Mouse (Mus musculus) adipocyte (in vitro differentiated cells): Measurements from ENCODE around the gene Kirrel3.

Experiments used
- DNase-seq: peaks from one replicate; pipeline ENCODE4 v3.0.0-alpha.2; 2016; ENCODE audit warnings: low spot score

The Kirrel3 gene

GRCm38 (mm10) chr9:34830696-34831095 is 345.0 kb downstream of the Kirrel3 start:
- DNase-seq, result no peak

GRCm38 (mm10) chr9:34836801-34837200 is 351.1 kb downstream of the Kirrel3 start:
- no peak for DNase-seq

- DNase-seq, result peak; percentile 73
Measured at GRCm38 (mm10) chr9:34837700-34838462, 352.2 kb downstream of the Kirrel3 start.

GRCm38 (mm10) chr9:34843275-34843965 is 357.7 kb downstream of the Kirrel3 start:
- DNase-seq, result no peak

- DNase-seq, result peak; percentile 15
Measured at GRCm38 (mm10) chr9:34846440-34846839, 360.7 kb downstream of the Kirrel3 start.

DNA sequence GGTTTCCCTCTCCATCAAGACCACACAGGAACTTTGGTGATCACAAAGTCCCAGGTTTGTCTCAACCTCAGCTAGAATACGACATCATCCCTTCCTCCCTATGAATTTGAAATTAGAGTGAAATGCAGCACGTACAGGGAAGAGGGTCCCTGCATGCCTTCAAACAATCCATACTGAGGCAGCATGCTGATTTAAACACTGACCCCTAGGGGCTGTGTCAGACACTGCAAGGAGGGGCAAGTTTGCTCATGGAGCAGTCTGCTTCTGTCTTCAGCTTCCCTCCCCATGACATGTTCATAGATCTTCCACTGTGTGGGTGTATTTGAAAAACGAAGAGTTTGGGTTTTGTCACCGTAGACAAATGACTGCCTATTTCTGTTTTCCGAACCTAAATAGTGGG is 362.0 kb downstream of the Kirrel3 start:
- peak; percentile 12 for DNase-seq

DNA sequence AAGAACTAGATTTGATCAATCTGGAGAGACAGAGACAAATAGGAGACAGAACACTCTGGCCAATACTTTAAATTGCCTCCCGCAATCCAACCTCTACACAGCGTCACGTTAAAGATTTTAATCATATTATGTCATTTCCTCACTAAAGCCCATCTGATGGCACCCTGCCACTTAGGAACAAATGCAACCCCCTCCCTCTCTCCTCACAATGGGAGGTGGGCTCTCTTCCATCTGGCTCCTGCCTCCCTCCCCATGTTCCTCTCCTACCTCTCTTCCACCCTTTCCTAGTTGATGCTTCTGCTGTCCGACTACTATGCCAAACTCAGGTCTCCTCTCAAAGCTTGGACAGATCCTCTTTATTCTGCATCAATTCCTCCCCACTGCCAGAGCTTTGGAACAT is 365.4 kb downstream of the Kirrel3 start:
- no peak for DNase-seq

DNA sequence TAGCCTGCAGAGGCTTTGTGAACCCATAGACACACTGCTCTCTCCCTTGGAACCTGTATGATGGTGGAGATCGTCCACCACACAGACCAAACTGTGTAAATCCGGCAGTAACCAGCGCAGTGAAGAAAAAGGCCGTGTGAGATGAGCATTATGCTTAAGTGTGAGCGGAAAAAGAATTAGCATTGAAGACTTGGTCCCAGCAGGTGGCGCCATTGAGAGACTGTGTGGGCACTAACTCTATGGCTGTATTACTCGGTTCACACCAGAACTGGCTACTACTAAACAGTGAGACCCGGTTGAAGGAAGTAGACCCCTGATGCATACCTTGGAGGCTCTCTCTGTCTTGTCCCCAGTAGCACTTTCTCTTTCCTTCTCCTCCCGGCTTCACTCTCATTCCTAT is 371.9 kb downstream of the Kirrel3 start:
- peak; percentile 18 for DNase-seq

DNA sequence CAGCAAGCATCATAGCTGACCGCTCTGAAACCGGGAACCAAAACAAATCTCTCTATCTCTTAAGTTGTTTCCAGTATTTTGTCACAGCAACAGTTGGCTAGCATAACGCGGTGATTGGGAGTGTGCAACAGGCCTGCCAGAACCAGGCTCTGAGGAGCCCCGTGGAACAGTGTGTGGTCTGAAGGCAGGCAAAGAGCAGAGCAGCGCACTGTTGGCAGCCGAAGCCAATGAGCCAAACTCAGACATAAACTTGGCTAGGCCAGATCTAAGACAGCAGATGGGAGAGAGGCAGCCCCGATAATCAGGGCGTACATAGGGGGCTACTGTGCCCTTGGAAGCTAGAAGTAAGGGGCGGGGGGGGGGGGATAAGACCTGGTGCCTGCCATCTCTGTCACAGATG is 372.4 kb downstream of the Kirrel3 start:
- DNase-seq, result no peak

DNA sequence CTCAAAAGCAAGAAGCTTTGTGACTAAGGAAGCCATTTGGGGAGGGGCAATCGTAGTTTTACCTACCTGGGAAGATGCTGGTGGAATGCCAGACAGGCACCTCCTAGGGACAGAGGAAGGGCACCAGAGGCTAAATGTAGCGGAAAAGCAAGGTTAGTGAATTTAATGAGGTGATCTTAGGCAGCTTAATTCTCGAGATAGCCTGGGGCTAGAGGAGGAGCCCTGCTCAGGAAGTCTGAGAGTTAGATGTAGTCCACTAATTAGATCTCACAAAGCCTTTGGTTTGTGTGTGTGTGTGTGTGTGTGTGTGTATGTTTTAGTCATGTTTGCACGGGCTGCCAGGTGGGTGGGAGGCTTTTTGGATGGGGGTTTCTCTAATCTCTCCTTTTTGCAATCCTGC is 375.2 kb downstream of the Kirrel3 start:
- DNase-seq, result no peak

GRCm38 (mm10) chr9:34861775-34862174 is 376.1 kb downstream of the Kirrel3 start:
- DNase-seq, result no peak

DNA sequence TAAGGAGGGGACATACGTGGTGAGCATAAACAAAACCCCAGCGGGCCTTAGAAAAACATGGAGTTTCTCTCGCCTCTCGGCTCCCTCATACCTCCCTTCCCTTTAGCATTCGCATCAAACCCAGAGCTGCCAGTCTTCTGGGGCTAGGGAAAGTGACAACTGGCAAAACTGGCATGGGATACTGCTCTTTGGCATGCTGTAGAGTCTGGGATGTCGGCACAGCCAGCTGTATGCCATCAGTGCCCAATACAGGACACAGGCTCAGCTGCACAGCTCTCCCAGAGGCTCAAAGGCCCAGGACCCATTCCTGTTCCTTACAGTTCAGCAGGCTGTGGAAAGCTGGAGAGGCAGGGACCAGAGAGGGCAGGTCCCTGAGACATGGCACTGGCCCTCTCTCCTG is 379.9 kb downstream of the Kirrel3 start:
- no peak for DNase-seq

DNA sequence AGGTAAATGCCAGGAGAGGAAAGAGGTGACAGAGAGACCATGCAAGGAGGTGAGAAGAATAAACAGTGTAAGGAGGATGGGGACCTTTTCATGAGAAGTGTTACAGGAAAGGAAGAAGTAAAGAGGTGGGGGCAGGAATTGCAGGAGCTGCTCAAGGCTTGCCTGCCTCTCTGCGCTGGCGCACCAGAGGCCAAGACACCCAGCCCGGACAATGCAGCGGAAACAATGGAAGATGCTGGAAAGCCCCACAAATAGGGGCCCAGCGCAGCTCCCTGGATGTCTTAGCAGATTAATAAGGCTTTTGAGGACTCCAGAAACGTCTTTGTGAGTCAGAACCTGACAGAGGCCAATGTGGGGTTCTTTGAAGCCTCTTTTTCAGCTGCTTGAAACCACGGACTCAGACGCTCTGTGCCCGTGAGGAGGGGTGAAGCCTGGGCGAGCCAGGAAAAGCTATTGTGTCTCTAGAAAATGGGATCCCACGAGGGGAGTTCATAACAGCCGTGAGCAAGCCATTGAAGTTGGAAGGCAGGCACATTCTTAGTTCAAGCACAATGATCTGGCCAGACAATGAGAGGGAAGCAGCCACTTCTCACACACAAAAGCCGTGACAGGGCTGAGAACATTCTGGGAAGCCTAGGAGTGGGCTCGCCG is 385.7 kb downstream of the Kirrel3 start:
- DNase-seq, result no peak

- DNase-seq, result no peak
Measured at GRCm38 (mm10) chr9:34875238-34875637, 389.5 kb downstream of the Kirrel3 start.

DNA sequence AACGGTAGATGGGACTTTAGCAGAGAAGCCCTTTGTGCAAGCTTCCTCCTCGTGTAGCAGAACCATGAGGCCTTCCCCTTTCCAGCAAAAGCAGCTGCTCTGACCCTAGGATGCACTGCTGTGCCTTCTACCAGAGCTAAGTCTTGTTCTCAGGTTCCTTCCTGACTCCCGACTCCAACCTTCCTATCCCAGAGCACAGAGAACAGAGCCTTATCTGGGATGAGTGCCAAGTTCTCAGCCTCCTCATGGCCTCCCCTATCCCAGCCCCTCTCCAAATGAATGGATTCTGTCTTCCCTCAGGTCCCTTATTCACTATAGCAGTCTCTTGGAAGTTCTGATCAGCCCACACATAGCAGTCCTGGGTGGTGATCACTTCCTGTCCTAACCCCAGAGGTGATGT is 391.5 kb downstream of the Kirrel3 start:
- DNase-seq, result no peak

DNA sequence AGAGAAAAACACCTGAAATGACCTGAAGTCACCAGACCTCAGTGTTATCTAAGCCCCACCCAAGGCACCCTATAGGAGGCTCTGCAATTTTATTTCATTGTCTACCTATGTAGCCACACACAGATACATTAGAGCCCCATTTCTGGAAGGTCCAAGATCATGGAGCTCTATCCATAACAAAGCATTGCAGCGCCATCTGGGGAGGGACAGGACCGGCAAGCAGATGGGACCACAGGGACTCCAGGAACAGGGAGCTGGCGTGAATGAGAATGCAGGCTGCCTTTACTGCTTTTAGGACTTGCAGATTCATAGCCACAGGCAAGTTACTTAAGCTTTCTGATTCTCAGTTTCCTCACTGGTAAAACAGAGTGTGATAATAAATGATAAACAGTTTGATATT is 392.1 kb downstream of the Kirrel3 start:
- no peak for DNase-seq

GRCm38 (mm10) chr9:34881750-34882149 is 396.1 kb downstream of the Kirrel3 start:
- DNase-seq, result no peak

GRCm38 (mm10) chr9:34882211-34882610 is 396.5 kb downstream of the Kirrel3 start:
- DNase-seq, result no peak

- no peak for DNase-seq
Measured at GRCm38 (mm10) chr9:34883122-34883521, 397.4 kb downstream of the Kirrel3 start.

GRCm38 (mm10) chr9:34884325-34884724 is 398.6 kb downstream of the Kirrel3 start:
- no peak for DNase-seq

GRCm38 (mm10) chr9:34884942-34885341 is 399.2 kb downstream of the Kirrel3 start:
- no peak for DNase-seq

GRCm38 (mm10) chr9:34886746-34887145 is 401.1 kb downstream of the Kirrel3 start:
- DNase-seq, result peak; percentile 3

DNA sequence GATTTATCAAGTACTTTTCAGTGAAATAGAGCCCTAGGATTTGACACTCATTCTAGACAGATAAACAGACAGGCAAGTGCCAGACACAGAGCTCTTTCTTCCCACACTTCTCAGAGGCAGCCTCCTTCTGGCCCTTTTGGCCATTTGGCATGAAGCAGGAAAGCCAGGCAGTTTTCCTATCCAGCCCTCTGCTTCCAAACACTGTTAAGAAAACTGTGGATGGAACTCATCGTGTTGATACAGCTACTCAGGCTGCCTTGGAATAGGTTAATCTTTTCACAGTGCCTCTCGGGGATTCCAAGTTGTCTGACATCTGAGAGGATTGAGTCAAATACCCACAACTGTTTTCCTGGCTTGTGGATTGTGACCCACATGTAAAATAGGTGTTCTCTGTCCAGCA is 401.5 kb downstream of the Kirrel3 start:
- peak; percentile 5 for DNase-seq
